Mouse (Mus musculus) midbrain, embryonic 12.5 days (tissue): Measurements from ENCODE around the gene 1700088E04Rik. TPM values are rescaled to one million over a fixed set of nuclear protein-coding genes. Genes with fewer than 3 reads are reported as not detected.

Experiments used
- ATAC-seq: fragments of 200-750 bp; cut with Nextera tagmentation; 2 replicates; pipeline ENCODE4 v1.8.0; 2017; ENCODE audit warnings: low read depth, moderate TSS enrichment, moderate library complexity; ENCODE audit not compliant: low FRiP score
- H3K27ac ChIP-seq: fragments of 300-500 bp; sonication (generic); replicated peaks from 2 replicates; pipeline ENCODE4 v1.5.1; 2016; ENCODE audit warnings: mild to moderate bottlenecking
- H3K27me3 ChIP-seq: fragments of 300-500 bp; sonication (generic); 2 replicates; pipeline ENCODE4 v1.6.1; 2016; ENCODE audit warnings: mild to moderate bottlenecking
- H3K36me3 ChIP-seq: fragments of 300-500 bp; sonication (generic); 2 replicates; pipeline ENCODE4 v1.6.1; 2016
- H3K4me1 ChIP-seq: fragments of 300-500 bp; sonication (generic); 2 replicates; pipeline ENCODE4 v1.6.1; 2016
- H3K4me2 ChIP-seq: fragments of 300-500 bp; sonication (generic); replicated peaks from 2 replicates; pipeline ENCODE4 v1.6.1; 2016; ENCODE audit warnings: mild to moderate bottlenecking, moderate library complexity
- H3K4me3 ChIP-seq: fragments of 300-500 bp; sonication (generic); 2 replicates; pipeline ENCODE4 v1.5.1; 2016; ENCODE audit warnings: mild to moderate bottlenecking
- H3K9ac ChIP-seq: fragments of 300-500 bp; sonication (generic); replicated peaks from 2 replicates; pipeline ENCODE4 v1.6.1; 2016; ENCODE audit warnings: mild to moderate bottlenecking, moderate library complexity
- H3K9me3 ChIP-seq: fragments of 300-500 bp; sonication (generic); 2 replicates; pipeline ENCODE4 v1.6.1; 2016; ENCODE audit warnings: mild to moderate bottlenecking
- WGBS: fragments of 180-500 bp; shearing (Covaris S2); methylation state at CpG from one replicate; pipeline ENCODE4 v1.1.7; 2016; 5-methylcytosine and 5-hydroxymethylcytosine counted together
- polyA plus RNA-seq: library from polyadenylated mRNA; unstranded; fragments of >200 nt; fragmentation: Nextera tagmentation; extraction: Ambion mirVana; gene quantifications from 2 replicates; pipeline ENCODE4 v1.2.1, GENCODE M21; 2016

1700088E04Rik gene
- 9.7 and 11.9 TPM in 2 replicates for polyA plus RNA-seq

GRCm38 (mm10) chr15:79140866-79141565 lies at the start of gene 1700088E04Rik, which contains the start of gene Polr2f:
Gene 1700088E04Rik, minus strand, starts transcription at chr15:79141253.
Gene Polr2f, plus strand, starts transcription at chr15:79141009.
- Histone ChIP-seq H3K36me3 (peaks cover 18% of the 10 kb centered on the region), H3K27me3 (no peaks in the 10 kb centered on the region), H3K9ac (peak within 1 kb of the TSS; percentile 86), H3K4me2 (peak within 1 kb of the TSS; percentile 65), H3K4me3 (peak within 1 kb of the TSS; percentile 94), H3K4me1 (peaks cover 19% of the 10 kb centered on the region), H3K9me3 (no peaks in the 10 kb centered on the region), H3K27ac (peak within 1 kb of the TSS; percentile 52)
- under 1% methylated on average over 57 of the region's 57 CpGs for WGBS
- peak; percentile 90 for ATAC-seq

DNA sequence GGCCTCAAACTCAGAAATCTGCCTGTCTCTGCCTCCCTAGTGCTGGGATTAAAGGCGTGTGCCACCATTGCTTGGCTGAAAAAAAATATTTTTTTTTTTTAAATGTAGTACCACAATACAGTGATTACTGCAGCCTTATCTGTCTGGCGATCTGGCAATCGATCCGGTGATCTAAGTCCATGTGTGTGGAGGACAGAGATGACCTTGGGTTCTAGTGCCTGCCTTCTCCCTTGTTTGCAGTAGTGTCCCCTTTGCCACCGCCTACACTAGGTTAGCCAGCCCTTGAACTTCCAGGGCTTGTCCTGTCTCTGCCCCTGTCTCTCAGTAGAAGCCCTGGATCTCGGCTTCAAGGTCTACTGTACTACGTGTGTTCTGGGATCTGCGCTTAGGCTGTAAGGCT lies 46.8 kb upstream of the 1700088E04Rik start:
- no peak for ATAC-seq
- H3K9ac ChIP-seq = no peak overlapping the region
- no peaks in the 10 kb centered on the region for H3K36me3 ChIP-seq
- no peak overlapping the region for H3K4me2 ChIP-seq
- H3K9me3 ChIP-seq = 0 out of 2 replicates have a peak, but pooled peaks cover 4% of the 10 kb centered on the region
- 93% methylated on average over 8 of the region's 8 CpGs for WGBS
- no peaks in the 10 kb centered on the region for H3K27me3 ChIP-seq
- no peak overlapping the region for H3K4me3 ChIP-seq
- H3K27ac ChIP-seq = no peak overlapping the region
- H3K4me1 ChIP-seq = peaks cover 7% of the 10 kb centered on the region

DNA sequence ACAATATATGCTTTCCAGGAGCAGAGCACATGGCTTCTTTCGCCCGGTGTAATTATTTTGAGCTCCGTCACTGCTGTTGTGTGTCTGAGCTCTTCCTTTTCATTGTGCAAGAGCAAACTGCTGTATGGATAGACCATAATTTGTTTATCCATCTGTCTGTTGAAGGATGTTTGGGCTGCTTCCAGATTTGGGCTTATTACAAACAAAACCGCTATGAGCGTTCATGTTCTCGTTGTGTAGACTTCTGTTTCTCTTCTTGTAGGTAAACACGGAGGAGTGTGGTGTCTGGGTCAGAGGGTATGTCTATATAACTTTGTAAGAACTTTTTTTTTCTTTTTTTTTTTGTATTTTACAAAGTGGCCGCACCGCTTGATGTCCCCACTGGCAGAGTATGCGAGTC lies 44.2 kb upstream of the 1700088E04Rik start:
- H3K4me2 ChIP-seq = no peak overlapping the region
- ATAC-seq = no peak
- H3K4me1 ChIP-seq = no peaks in the 10 kb centered on the region
- H3K36me3 ChIP-seq = no peaks in the 10 kb centered on the region
- no peaks in the 10 kb centered on the region for H3K27me3 ChIP-seq
- no peak overlapping the region for H3K9ac ChIP-seq
- 0 out of 2 replicates have a peak, but pooled peaks cover 4% of the 10 kb centered on the region for H3K9me3 ChIP-seq
- H3K4me3 ChIP-seq = no peak overlapping the region
- no peak overlapping the region for H3K27ac ChIP-seq
- WGBS = 92% methylated on average over 10 of the region's 10 CpGs

GRCm38 (mm10) chr15:79176905-79177304 lies 35.9 kb upstream of the 1700088E04Rik start:
- no peak for ATAC-seq
- H3K9me3 ChIP-seq = no peaks in the 10 kb centered on the region
- no peak overlapping the region for H3K9ac ChIP-seq
- 0 out of 2 replicates have a peak, but pooled peaks cover 7% of the 10 kb centered on the region for H3K4me1 ChIP-seq
- no peaks in the 10 kb centered on the region for H3K36me3 ChIP-seq
- no peak overlapping the region for H3K4me2 ChIP-seq
- no peak overlapping the region for H3K27ac ChIP-seq
- no peak overlapping the region for H3K4me3 ChIP-seq
- 47% methylated on average over 6 of the region's 6 CpGs for WGBS
- 0 out of 2 replicates have a peak, but pooled peaks cover 6% of the 10 kb centered on the region for H3K27me3 ChIP-seq

DNA sequence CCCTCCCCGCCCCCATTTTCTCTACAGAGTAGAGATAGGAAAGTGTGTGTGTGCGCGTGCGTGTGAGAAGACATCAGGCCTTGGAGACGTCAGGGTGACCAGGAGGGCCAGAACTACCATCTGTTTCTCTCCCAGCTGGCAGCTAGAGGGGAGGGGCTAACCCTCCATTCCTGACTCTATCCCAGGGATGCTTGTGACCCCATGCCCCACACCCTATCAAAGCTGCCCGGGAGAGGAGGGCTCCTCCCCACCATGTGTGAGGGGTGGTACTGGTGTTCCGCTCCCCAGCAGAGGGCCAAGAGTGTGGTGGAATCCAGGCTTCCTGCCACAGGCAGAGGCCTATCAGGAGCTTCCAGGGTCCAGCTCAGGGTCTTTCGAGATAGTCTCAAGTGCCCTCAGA lies 25.7 kb upstream of the 1700088E04Rik start:
- Histone ChIP-seq H3K27me3 (peaks cover 65% of the 10 kb centered on the region), H3K4me3 (no peak overlapping the region), H3K9me3 (no peaks in the 10 kb centered on the region), H3K9ac (no peak overlapping the region), H3K27ac (no peak overlapping the region), H3K4me2 (no peak overlapping the region), H3K4me1 (peaks cover 31% of the 10 kb centered on the region), H3K36me3 (no peaks in the 10 kb centered on the region)
- 48% methylated on average over 8 of the region's 8 CpGs for WGBS
- peak; percentile 19; the same call in 1 of the 2 replicates for ATAC-seq

- ATAC-seq = no peak
- Histone ChIP-seq H3K9ac (no peak within 1 kb of the TSS), H3K4me2 (no peak within 1 kb of the TSS), H3K4me1 (peaks cover 31% of the 10 kb centered on the region), H3K4me3 (no peak within 1 kb of the TSS), H3K27ac (no peak within 1 kb of the TSS), H3K36me3 (no peaks in the 10 kb centered on the region), H3K9me3 (no peaks in the 10 kb centered on the region), H3K27me3 (peaks cover 74% of the 10 kb centered on the region)
- 48% methylated on average over 5 of the region's 5 CpGs for WGBS
These were observed 24.1 kb upstream of the 1700088E04Rik start, which contains the start of gene Sox10 for GRCm38 (mm10) chr15:79165140-79165539. Gene Sox10, minus strand, starts transcription at chr15:79165240.

DNA sequence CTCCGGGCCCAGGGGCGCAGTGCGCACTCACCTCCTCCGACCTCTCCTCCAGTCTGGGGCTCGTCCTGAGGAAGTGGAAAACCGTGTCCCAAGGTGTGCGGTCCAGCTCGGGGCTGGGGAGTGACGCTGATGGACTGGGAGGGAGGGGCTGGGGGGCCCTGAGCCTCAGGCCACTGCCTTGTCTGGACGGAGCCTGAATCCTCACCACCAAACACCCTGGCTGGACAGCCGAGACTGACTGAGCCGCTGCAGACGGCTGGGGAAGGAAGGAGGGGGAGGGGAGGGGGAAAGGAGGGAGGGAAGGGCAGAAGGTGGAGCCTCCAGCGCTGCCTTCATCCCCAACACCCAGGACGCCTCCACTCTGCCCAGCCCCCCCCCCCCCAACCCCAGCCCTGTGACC lies 23.2 kb upstream of the 1700088E04Rik start:
- H3K4me1 ChIP-seq = peaks cover 31% of the 10 kb centered on the region
- H3K27me3 ChIP-seq = peaks cover 81% of the 10 kb centered on the region
- H3K4me2 ChIP-seq = no peak overlapping the region
- no peak overlapping the region for H3K9ac ChIP-seq
- H3K27ac ChIP-seq = no peak overlapping the region
- no peak for ATAC-seq
- no peaks in the 10 kb centered on the region for H3K9me3 ChIP-seq
- WGBS = 3% methylated on average over 12 of the region's 15 CpGs
- H3K36me3 ChIP-seq = no peaks in the 10 kb centered on the region
- no peak overlapping the region for H3K4me3 ChIP-seq

GRCm38 (mm10) chr15:79162822-79163221 lies 21.8 kb upstream of the 1700088E04Rik start:
- 49% methylated on average over 14 of the region's 14 CpGs for WGBS
- H3K9ac ChIP-seq = no peak overlapping the region
- no peaks in the 10 kb centered on the region for H3K9me3 ChIP-seq
- peaks cover 94% of the 10 kb centered on the region for H3K27me3 ChIP-seq
- no peak for ATAC-seq
- no peaks in the 10 kb centered on the region for H3K36me3 ChIP-seq
- no peak overlapping the region for H3K4me2 ChIP-seq
- H3K4me3 ChIP-seq = peak overlapping the region; percentile 20; the same call in 1 of the 2 replicates
- peaks cover 31% of the 10 kb centered on the region for H3K4me1 ChIP-seq
- no peak overlapping the region for H3K27ac ChIP-seq

DNA sequence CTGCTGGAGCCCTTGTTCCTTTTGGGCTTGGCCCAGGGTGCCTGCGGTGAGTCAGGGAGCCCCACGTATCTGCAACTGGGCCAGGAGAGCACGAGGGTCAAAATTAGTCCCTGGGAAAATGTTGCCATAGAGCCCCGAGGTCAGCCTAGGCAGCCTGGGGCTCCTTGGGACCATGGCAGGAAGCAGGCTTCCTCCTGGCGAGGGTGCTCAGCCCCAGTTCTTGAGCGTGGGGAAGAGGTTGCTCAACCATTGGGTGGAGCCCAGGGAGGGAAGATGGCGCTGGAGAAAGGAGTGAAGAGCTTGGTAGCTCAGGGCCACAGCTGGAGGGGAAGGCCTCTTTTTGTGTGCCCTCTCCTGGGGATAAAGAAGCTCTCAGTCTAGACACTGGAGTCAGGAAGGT lies 21.2 kb upstream of the 1700088E04Rik start:
- Histone ChIP-seq H3K27ac (no peak overlapping the region), H3K4me1 (peaks cover 31% of the 10 kb centered on the region), H3K4me2 (no peak overlapping the region), H3K4me3 (no peak overlapping the region), H3K36me3 (no peaks in the 10 kb centered on the region), H3K27me3 (peaks cover 90% of the 10 kb centered on the region), H3K9ac (no peak overlapping the region), H3K9me3 (no peaks in the 10 kb centered on the region)
- no peak for ATAC-seq
- 69% methylated on average over 7 of the region's 7 CpGs for WGBS

DNA sequence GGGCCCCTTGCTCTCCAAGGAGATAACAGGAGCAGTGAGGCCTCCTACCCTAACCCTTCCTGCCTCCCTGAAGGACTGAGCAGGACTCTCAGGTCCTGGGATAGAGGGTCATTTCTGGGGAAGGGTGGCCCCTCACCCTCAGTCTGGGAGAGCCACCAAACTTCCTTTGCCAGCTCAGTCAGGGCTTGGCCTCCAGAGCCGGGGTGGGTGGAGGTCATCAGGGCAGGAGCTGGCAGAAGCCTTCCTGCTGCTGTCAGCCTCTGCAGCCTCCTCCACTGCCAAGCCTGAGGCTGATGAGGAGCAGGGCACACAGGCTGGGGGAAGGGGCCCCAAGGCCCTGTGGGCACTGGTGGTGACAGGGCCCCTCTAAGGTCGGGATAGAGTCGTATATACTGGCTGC lies 14.5 kb upstream of the 1700088E04Rik start:
- peaks cover 34% of the 10 kb centered on the region for H3K4me1 ChIP-seq
- H3K27ac ChIP-seq = no peak overlapping the region

GRCm38 (mm10) chr15:79152709-79153108 lies 11.7 kb upstream of the 1700088E04Rik start:
- Histone ChIP-seq H3K9me3 (no peaks in the 10 kb centered on the region), H3K4me2 (no peak overlapping the region), H3K9ac (no peak overlapping the region), H3K4me1 (peaks cover 34% of the 10 kb centered on the region), H3K27ac (peak overlapping the region; percentile 77), H3K4me3 (no peak overlapping the region), H3K36me3 (peaks cover 30% of the 10 kb centered on the region), H3K27me3 (peaks cover 5% of the 10 kb centered on the region; the same call in 1 of the 2 replicates)
- ATAC-seq = no peak
- WGBS = 45% methylated on average over 6 of the region's 6 CpGs

More for the DNA sequence above, 14.5 kb upstream of the 1700088E04Rik start:
- no peak overlapping the region for H3K4me3 ChIP-seq
- H3K36me3 ChIP-seq = peaks cover 15% of the 10 kb centered on the region; the same call in 1 of the 2 replicates
- no peak overlapping the region for H3K4me2 ChIP-seq
- no peak for ATAC-seq
- H3K27me3 ChIP-seq = peaks cover 30% of the 10 kb centered on the region
- 27% methylated on average over 3 of the region's 3 CpGs for WGBS
- H3K9me3 ChIP-seq = no peaks in the 10 kb centered on the region
- H3K9ac ChIP-seq = no peak overlapping the region

- 0 out of 2 replicates have a peak overlapping the region, but pooled peaks have one; percentile 4 for H3K9ac ChIP-seq
- peak overlapping the region; percentile 77 for H3K27ac ChIP-seq
- no peaks in the 10 kb centered on the region for H3K9me3 ChIP-seq
- peaks cover 5% of the 10 kb centered on the region; the same call in 1 of the 2 replicates for H3K27me3 ChIP-seq
- no peak overlapping the region; the same call in 1 of the 2 replicates for H3K4me2 ChIP-seq
- WGBS = 45% methylated on average over 8 of the region's 8 CpGs
- no peak overlapping the region for H3K4me3 ChIP-seq
- peaks cover 38% of the 10 kb centered on the region for H3K36me3 ChIP-seq
- H3K4me1 ChIP-seq = peaks cover 34% of the 10 kb centered on the region
- no peak; the same call in 1 of the 2 replicates for ATAC-seq
These were observed 10.8 kb upstream of the 1700088E04Rik start for GRCm38 (mm10) chr15:79151881-79152280.
